Mouse (Mus musculus) ovary, postnatal 10 days (tissue): ENCODE measurements around the gene Gm14214.

Experiments
- DNase-seq: peaks from one replicate; pipeline ENCODE4 v3.0.0; 2022; ENCODE audit warnings: low spot score

Gene Gm14214

DNA sequence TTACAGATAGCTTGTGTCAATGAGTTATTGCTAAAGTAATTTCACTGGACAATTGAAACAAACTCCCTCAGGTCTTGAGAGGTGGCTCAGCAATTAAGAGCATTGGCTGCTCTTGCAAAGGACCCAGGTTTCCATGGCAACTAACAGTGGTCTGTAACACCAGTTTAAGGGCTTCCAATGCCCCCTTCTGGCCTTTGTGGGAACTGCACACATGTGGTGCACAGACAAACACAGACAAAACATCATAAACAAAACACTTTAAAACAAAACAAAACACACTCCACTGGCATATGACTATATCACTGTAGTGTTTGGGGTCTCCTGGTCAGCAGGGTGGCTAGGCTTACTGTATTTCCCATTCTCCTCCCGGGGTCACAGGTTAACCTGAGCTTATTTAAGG, 4.2 kb upstream of the Gm14214 start:
- DNase-seq: no peak

DNA sequence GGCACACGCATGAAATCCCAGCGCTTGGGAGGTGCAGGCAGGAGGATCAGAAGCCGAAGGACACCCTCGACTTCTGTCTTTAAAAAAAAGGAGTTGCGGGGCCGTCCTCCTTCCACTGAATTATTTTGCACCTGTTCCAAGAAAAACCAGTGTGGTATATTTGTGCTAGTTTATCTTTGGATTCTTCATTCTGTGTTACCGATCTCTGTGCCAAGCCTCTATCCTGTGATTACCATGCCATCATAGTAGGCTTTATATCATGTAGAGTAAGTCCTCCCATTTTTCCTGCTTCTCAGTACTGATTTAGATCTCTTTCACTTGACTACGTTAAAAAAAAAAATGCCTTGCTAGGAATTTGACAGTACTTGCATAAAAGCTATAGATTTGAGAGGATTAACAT, 1.8 kb upstream of the Gm14214 start:
- DNase-seq: no peak

DNA sequence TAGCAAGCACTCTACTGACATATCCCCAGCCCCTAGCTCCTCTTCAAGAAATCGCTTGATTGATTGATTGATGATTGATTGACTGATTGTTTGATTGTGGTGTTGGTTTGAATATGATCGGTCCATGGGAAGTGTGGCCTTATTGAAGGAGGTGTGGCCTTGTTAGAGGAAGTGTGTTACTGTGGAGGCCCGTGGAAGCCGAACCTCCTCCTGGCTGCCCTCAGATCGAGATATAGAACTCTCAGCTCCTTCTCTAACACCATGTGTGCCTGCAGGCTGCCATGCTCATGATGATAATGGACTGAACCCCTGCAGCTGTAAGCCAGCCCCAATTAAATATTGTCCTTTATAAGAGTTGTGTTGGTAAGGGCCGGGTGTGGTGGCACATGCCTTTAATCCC, 2.8 kb downstream of the Gm14214 start:
- DNase-seq: no peak

DNA sequence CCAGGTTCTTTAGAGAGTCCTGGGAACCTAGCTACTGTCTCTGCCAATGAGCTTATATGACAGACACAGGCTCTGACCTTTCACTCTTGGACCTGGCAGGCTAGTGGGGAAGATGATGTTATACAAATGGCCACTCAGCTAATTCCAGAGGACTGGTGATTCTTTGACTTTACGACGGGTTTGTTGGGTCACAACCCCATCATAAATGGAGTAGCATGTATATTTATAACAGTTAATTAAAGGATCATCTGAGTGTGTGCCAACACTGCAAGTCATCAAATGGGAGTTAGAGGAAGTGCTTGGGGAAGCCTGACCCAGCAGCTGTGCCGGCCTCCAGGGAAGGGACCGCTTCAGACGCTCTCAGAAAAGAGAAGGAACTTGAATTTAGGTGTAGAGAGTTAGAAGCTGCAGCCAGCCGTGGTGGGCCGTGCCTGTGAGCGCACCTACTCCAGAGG, 4.2 kb downstream of the Gm14214 start:
- no peak for DNase-seq

DNA sequence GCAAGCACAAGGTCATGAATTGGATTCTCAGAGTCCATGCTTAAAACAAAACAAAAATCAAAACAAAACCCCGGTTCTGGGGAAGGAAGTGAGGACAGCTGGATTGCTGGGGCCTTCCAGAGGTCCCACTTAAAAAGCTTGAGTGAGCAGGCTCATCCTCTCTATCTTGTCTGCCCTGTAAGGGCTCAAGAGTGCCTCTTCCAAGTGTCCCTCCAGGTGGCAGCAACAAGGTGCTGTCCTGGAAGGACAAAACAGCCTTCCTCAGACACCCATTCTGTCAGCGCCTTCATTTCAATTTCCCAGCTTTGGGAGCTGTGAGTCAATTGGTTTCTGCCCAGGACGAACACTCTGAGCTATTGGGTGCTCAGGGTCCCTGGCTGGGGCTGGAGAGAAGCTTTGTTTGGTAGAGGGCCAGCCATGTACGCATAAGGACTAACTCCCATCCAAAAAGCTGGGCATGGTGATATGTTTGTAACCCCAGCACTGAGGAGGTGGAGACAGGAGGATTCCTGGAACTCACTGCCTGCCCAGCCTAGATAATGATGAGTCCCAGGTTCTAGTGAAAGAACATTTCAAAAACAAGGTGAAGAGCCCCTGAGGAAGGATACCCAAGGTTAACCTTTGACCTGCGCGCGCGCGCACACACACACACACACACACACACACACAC, 4.9 kb downstream of the Gm14214 start:
- DNase-seq: no peak

DNA sequence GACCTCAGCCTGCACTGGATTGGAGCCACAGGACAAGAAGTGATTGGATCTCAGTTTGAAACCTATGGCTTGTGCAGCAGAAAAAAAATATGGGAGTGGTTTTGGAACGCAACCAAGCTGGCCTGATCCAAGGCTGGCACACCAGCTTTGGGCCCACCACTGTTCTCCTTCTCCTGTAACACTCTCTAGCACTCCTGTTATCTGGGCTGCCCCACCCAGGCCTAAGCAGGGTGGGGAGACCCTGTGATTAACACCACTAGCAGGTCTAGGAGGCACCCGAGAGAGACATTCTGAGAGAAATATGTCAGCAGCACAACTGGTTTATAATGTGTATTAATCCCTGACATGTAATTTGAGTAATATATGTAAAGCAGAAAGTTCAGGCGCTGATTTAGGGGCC, 6.6 kb downstream of the Gm14214 start:
- no peak for DNase-seq

DNA sequence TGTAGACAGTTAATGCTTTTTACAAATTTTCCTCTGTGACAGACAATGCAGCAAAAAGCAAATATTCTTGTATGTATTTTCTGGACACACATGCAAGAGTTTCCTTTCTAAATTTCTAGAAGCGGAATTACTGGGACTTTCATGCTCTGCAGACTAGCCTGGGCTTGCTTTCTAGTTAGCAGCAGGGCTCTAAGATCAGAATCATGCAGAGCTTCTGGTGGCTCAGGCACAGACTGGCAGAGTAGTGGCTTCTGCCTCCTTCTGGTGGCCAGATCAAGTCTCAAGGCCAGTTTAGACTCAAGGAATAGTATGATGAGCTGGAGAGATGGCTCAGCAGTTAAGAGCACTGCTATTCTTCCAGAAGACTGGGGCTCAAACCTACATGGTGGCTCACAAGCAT, 11.4 kb downstream of the Gm14214 start:
- DNase-seq: no peak

DNA sequence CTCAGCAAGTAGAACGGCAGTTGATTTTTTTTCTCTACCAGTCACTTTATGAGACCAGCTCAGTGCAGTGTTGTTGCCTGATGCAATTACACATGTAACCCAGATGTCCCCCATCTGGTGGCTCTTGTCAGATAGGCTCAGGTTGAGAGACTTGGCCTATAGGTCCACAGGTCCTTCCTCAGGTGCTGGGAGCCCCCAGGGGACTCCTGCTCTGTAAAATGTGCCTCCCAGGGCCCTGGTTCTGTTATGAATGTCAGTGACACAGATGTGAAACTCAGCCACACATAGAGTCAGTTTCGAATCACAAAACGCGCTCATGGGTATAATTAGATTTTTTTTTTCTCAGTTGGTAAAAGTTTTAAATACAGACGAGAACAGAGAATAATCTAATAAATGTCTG, 12.1 kb downstream of the Gm14214 start:
- no peak for DNase-seq

DNA sequence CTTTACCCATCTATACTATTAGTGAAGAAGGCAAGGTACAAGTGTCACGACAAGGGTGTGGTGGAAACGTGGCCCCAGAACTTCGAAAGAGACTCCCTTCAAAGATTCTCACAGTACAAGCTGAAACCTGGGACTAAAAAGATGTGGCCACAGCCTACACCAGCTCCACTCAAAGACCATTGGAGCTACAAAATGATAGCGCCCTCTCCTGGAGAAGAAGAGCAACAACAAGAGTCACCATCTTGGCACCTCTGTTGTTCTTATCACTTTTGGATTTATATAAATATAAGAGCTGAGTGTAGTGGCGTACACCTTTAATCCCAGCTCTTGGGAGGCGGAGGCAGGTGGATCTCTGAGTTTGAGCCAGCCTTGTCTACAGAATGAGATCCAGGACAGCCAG, 14.0 kb downstream of the Gm14214 start:
- no peak for DNase-seq

DNA sequence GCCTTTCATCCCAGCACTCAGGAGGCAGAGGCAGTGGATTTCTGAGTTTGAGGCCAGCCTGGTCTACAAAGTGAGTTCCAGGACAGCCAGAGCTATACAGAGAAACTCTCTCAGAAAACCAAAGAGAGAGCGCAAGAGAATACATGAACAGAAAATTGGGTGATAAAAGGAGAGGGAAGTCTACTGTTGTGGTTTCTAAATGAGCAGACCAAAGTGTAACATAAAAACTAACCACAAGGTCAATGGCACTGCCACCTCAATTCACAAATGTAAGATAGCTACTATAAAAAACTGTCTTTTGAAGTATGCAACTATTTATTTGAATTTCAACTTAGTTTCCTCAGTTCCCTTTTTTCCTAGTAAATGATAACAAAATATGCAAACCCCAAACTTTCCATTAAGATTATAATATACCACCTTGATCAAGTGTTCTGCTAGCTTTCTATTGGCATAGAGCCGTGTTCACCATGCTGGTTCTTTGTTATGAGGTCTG, 15.7 kb downstream of the Gm14214 start:
- no peak for DNase-seq

DNA sequence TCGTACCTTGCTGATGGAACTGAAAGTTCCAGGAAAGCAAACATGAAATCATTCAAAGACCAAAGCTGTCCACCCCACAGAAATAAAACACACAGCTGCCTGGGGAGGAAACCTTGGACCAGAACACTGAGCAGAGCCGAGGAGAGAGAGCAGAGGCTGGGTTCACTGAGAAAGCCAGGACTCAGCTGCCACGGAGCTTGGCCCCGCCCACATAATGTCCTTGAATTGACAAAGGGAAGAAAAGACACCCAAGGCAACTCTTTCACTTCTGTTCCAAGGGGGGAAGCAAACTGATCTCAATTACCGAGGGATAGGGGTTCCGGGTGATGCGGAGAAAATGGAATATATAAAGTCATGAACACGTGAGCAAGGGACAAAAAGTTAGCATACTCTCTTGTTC, 17.9 kb downstream of the Gm14214 start:
- no peak for DNase-seq

DNA sequence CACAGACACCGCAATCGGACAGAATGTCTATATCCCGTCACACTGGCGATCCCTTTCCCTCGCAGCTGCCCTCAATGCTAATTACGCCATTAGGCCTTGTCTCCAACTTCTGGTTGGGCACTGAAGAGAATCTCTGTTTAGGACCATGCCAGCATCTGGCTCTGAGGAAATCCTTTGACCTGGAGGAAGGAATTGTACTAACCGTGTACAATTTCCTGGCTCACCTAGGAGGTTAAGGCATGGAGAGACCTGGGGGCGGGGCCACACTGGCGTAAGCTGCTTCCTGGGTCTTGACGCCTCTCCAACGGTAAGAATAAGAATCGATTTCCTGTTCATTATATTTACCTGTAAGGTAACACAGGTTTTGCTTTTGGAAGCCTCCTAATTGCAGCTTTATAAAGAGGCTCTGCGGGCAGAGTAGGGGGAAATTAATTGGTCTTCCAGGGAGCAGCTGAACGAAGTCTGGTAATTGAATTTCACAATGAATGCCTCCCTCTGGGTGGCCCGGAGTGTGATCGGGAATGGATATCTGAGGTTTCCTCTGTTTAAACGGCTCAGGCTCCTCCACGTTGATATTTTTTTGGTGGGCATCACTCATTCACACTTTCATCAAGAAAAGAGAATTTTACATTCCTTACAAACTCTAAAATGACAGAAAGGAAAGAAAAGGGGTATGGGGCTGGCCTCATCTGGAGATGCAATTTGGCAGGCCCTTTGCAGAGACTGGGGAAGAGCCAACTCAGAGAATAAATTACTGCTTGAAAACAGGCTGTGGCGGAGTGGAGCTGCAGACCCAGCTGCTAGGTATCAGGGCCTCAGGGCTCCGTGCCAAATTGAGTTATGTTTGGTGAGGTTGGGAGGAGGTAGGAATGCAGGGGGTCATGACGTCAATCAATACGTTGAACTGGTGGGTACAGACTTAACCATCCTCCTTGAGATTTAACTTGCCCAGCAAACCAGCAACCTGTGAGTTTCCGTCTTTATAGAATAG, 20.5 kb downstream of the Gm14214 start:
- no peak for DNase-seq

DNA sequence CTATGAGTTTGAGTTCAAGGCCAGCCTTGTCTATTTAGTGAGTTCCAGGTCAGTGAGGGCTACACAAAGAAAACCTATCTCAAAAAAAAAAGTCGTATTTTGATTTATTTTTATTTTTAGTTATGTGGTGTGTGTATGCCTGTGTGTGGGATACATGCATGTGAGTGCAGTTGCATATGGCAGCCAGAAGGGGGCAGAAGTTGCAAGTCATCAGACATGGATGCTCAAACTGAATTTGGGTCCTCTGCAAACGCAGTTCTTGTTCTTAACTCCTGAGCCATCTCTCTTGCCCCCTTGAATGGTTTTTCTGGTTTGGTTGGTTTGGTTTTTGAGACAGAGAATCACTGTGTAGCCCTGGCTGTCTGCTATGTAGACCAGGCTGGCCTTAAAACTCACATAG, 21.4 kb downstream of the Gm14214 start:
- DNase-seq: no peak

DNA sequence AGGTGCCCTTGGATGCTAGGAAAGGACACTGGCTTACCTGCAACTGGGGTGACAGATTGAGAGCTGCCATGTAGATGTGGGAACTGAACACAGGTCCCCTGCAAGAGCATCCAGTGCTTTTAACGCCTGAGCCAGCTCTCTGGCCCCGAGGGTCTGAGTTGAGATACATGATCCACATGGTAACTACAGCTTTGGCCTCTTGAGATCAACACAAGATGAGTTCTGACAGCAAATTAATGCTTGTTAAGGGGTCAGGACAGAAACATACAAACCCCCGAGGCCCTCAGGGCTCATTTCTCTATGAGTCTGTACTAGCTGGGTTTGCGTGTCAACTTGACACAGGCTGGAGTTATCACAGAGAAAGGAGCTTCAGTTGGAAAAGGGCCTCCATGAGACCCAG, 25.9 kb downstream of the Gm14214 start:
- DNase-seq: no peak

DNA sequence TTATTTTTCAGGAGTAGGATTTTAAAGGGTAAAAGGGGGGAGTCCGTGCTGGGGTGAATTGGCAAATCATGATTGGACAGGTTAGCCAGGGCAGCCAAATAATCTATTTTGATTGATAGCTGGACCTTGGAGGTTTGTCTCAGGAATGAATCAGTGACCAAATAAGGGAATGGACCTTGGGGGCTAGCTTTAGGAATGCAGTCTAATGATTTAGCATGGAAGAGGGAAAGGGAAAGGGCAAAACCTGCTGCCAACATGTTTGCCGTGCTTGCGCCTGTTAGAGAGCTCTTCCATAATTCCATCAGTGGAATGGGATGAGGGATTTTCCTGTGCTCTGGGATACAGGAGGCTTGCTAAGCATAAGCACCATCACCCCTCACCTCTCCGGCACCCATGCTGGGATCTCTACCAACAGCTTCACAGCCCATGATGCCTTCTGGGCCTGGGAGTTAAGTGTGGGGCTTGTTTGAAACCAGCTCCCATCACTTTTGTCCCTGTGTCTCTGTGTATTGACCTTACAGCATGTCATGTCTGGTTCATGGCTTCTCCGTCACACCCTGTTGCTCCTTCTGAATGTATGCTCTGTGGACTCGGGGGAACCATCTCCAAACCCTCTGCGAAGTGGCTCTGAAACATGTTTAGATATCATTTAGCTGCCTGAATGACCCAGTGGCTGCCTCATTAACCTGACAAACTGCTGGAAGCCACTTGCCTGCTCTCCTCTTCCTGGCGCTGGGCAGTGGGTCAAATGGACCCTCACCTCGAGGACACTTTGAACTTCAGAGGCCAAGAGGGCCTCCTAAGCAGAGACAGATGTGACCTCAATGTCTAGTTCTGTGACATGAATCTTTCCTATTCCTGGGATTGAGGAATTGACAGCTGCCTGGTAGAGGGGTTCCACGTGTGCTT, 26.7 kb downstream of the Gm14214 start:
- no peak for DNase-seq

DNA sequence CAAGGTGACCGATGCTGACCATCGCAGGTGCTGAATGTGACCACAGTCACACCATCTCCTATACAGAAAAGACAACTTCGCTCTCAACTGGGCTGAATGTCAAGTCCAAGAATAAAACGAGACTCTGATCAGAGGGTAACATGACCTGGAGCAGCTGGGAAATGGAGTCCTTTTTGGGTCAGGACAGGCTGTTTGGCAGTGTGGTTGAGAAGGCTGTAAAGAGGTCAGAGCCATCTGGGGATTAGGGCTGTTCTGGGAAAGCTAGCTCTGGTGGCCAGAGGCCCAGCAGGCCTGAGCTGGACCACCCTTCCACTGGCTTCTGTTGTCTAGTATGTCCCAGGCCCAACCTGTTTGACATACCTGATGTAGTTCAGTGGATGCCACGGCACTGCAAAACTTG, 31.2 kb downstream of the Gm14214 start:
- DNase-seq: no peak

DNA sequence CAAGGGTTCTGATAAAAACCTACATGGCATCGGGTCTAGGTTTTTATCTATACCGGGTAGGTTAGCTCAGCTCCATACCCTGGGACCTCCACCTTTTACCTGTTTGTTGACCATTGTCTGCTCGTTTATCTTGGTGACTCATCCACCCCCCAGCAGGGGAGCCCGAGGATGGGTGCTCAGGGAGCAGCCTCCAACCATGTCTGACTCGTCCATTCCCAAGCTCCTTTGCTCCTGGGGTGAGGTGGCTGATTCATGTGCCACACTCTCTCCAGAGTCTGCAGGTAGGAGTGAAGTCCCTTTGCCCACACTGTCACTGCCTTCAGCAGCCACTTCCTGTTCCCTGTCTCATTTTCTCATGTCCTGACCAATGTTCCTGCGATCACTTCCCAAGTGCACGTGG, 33.8 kb downstream of the Gm14214 start:
- no peak for DNase-seq

DNA sequence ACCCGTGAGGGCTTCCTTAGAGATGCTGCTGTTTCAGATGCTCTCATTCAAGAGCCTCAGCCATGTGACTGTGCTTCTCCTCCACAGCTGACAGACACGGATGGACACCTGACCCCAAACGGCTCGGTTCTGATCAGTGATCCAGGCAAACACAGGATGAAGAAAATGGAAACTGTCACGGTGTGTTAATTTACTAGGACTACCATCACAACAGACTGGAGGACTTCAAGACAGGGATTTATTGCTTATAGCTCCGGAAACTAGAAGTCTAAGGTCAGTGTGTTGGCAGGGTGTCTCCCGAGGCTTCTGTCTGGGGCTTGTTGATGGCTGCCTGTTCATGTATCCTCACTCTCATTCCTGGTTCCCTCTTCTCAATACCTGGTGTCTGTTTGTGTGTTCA, 34.4 kb downstream of the Gm14214 start:
- no peak for DNase-seq

DNA sequence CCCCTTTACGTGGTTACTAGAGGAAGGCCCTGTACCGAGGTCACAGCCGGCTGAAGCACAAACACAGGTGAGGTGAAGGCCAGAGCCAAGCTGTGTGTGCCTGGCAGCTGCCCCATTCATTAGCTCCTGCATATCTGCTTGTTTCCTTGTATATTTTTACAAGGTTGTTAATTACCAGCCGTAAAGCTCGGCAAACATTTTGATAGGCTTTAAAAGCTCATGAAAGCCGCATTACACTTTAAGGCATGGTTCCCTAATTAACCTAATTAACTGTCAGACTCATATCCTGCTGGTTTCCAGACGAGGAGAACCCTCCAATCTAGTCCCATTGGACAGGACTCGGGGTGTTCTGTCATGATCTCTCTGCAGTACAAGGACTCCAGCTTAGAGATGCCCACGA, 34.9 kb downstream of the Gm14214 start:
- DNase-seq: no peak

DNA sequence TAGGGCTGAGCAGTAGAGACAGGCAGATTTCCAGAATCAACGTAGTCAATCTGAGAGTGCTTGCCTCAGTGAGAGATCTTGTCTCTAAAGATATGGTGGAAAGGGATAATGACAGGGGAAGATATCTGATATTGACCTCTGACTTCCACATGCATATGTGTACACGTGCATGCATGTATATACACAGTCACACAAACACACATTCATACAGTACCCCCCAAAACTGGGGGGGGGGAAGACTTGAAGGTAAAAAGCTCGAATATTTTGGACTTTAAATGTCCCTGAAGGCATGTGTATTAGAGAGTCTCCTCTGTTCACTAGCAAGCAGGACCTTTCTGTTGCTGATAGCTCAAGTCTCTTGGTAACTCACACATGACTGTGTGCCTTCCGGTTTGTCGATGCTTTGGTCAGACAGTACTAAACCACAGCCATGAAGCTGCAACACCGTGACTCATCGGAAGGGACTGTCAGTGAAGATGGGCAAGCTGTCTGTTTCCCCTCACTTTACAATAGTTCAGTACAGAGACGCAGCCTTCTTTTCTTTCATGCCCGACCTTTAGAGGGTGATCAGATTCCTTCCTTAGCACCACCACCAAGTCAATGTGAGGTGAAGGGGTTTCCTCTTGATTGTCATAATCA, 37.2 kb downstream of the Gm14214 start:
- no peak for DNase-seq

DNA sequence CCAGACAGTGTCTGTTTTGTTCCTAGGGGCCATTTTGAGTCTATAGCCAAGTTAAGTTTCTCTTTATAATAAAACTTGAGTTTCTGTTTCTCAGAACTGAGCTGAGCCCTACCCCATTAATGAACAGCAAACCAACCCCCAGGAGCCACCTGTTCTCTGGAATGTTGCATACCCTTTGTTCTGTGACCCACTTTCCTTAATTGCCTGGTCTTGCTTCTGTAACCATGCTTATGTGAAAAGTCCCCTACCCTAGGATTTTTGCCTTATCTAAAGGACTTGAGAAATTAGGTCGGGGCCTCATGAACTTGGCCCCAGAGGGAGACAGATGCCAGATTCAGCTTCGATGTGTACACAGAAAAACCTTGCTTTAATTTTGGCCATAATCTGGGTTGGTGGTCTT, 37.9 kb downstream of the Gm14214 start:
- no peak for DNase-seq

DNA sequence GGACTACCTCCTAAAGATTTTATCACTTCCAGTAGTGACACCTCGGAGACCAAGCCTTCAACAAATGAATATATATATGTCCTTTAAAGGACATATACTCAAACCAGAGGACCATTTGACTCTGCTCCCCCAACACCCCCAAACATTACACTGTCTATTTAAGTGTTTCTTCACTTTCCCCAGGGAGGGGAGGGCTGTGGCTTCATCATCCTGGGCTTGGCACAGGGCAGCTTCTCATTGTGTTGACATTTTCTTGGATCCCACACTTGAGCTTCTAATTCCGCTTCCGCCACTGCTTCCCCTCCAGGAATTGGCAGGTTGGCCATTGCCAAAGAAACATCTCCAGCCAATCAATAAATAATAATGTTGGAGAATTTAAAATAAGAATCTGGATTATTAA, 39.0 kb downstream of the Gm14214 start:
- no peak for DNase-seq
